Mouse (Mus musculus) heart, adult 2 months (tissue): ENCODE measurements around the gene Pknox2.

Experiments used
- CTCF ChIP-seq: fragments of 200-600 bp; IDR thresholded peaks from 2 replicates; pipeline ENCODE4 v1.8.1; 2022; ENCODE audit warnings: antibody characterized with exemption, mild to moderate bottlenecking, moderate library complexity
- EP300 ChIP-seq: fragments of 200-500 bp; IDR thresholded peaks from 2 replicates; pipeline ENCODE4 v1.6.1; 2011; ENCODE audit warnings: low read depth, low read length, control low read depth; ENCODE audit not compliant: insufficient read depth

- TF ChIP-seq CTCF = no peak
- TF ChIP-seq EP300 = no peak
Observed at GRCm38 (mm10) chr9:37133495-37133894, 13.7 kb downstream of the Pknox2 start.
